Mouse (Mus musculus): Measurements from ENCODE around the gene Olfr282. TPM values are rescaled to one million over a fixed set of nuclear protein-coding genes. Genes with fewer than 3 reads are reported as not detected.

The Olfr282 gene
- total RNA-seq, 2 experiments from 2014 or later: not detected

- no peak for DNase-seq
Observed at GRCm38 (mm10) chr15:98474958-98475357, 43.9 kb downstream of the Olfr282 start.

GRCm38 (mm10) chr15:98475382-98475781 is 44.4 kb downstream of the Olfr282 start:
- peak; percentile 14 for DNase-seq

GRCm38 (mm10) chr15:98476281-98476680 is 45.3 kb downstream of the Olfr282 start:
- no peak for DNase-seq

- no peak for DNase-seq
Observed at GRCm38 (mm10) chr15:98479568-98480102, 48.6 kb downstream of the Olfr282 start.

- no peak for DNase-seq
Observed at GRCm38 (mm10) chr15:98482701-98483100, 51.7 kb downstream of the Olfr282 start, which contains the start of gene Lalba. Gene Lalba (minus strand): TSS chr15:98482721.

GRCm38 (mm10) chr15:98483907-98484886 is 53.2 kb downstream of the Olfr282 start:
- peak; percentile 62 for DNase-seq

GRCm38 (mm10) chr15:98486433-98487021 is 55.5 kb downstream of the Olfr282 start:
- no peak for DNase-seq

Other genes with a start within 250 kb of the Olfr282 start
- not detected for gene Olfr288, start 235.7 kb upstream of the Olfr282 start, total RNA-seq (2021)
- gene Gm44579, start 210.2 kb upstream of the Olfr282 start, total RNA-seq (2021): not detected
- not detected for gene Olfr287, start 210.2 kb upstream of the Olfr282 start, total RNA-seq (2021)
- not detected for gene Olfr286, start 196.8 kb upstream of the Olfr282 start, total RNA-seq (2021)
- not detected for gene H1fnt, start 173.9 kb upstream of the Olfr282 start, total RNA-seq (2021)
- gene Zfp641, start 135.1 kb upstream of the Olfr282 start, total RNA-seq (2021): 10 to 100 TPM; 11.0 to 11.9 TPM
- gene Olfr285, start 113.9 kb upstream of the Olfr282 start, total RNA-seq (2021): not detected
- gene Olfr284, start 90.2 kb upstream of the Olfr282 start, total RNA-seq (2021): not detected
- gene Olfr283, start 50.3 kb upstream of the Olfr282 start, total RNA-seq (2021): not detected
- not detected for gene Olfr281, start 21.4 kb downstream of the Olfr282 start, total RNA-seq (2021)
- gene OR5BS1P, start 38.7 kb downstream of the Olfr282 start, total RNA-seq (2021): not detected
- gene Lalba, start 51.5 kb downstream of the Olfr282 start, total RNA-seq (2021): not detected
- not detected for gene Olfr279, start 61.2 kb downstream of the Olfr282 start, total RNA-seq (2021)
- gene Kansl2, start 103.0 kb downstream of the Olfr282 start, total RNA-seq (2021): 10 to 100 TPM; 55.8 to 57.9 TPM
- 10 to 100 TPM; 17.3 to 21.1 TPM for gene Ccnt1, start 139.7 kb downstream of the Olfr282 start, total RNA-seq (2021)
- gene 4930415O20Rik, start 139.8 kb downstream of the Olfr282 start, total RNA-seq (2021): under 1 TPM in 1 of 2 experiments, not detected in 1; 0.74 TPM
- 10 to 100 TPM; 19.0 to 32.3 TPM for gene Adcy6, start 178.9 kb downstream of the Olfr282 start, total RNA-seq (2021)
- 1 to 10 TPM; 3.4 to 4.1 TPM for gene Cacnb3, start 199.6 kb downstream of the Olfr282 start, total RNA-seq (2021)
- 10 to 100 TPM; 53.1 to 56.8 TPM for gene Ddx23, start 231.7 kb downstream of the Olfr282 start, total RNA-seq (2021)
- gene Rnd1, start 246.2 kb downstream of the Olfr282 start, total RNA-seq (2021): 1 to 10 TPM in 1 of 2 experiments, under 1 TPM in 1; 0.40 to 1.0 TPM